Comparison of ENCODE assay signal across 19 mouse cellular contexts in genomic region chr1:150145049-150145448, GRCm38 (mm10). TPM values are rescaled to one million over a fixed set of nuclear protein-coding genes. Genes with fewer than 3 reads are reported as not detected.
DNase-seq lines count a peak whose midpoint lies in the region; ATAC-seq and TF ChIP-seq lines count a peak whose summit lies in the region.
"Had no signal": no experiment of that assay in that cellular context is flagged by ENCODE, and none has a peak within 500 bp of the region (broad histone marks: within the 10 kb centered on the region; RNA-seq: fewer than 3 reads in every experiment).

No protein-coding gene starts in this region.

- H3K9ac ChIP-seq in lung, postnatal 0 days (replicated peaks; ENCODE audit: low read depth) = no peak overlapping the region
- H3K9ac ChIP-seq: forebrain, postnatal 0 days; heart, embryonic 13.5 days; liver, embryonic 13.5 days; midbrain, embryonic 15.5 days had no signal

- no peaks in the 10 kb centered on the region for H3K9me3 ChIP-seq in lung, postnatal 0 days (ENCODE audit: low read length)
- H3K9me3 ChIP-seq: embryonic facial prominence, embryonic 10.5 days; heart, embryonic 13.5 days; liver, embryonic 13.5 days; midbrain, embryonic 15.5 days had no signal

- no peaks in the 10 kb centered on the region for H3K36me3 ChIP-seq in lung, postnatal 0 days (ENCODE audit: insufficient read depth, low read length)
- H3K36me3 ChIP-seq: embryonic facial prominence, embryonic 10.5 days; heart, embryonic 13.5 days; liver, embryonic 13.5 days; midbrain, embryonic 15.5 days had no signal

- TF ChIP-seq CTCF in lung, postnatal 0 days (IDR thresholded peaks at IDR 0.05) = no peak

- TF ChIP-seq EP300 in lung, postnatal 0 days (IDR thresholded peaks at IDR 0.05) = no peak

- WGBS in lung, postnatal 0 days = 78% methylated on average over 8 of the region's 8 CpGs

- no peak overlapping the region for H3K27ac ChIP-seq in lung, postnatal 0 days (ENCODE audit: low read length)
- H3K27ac ChIP-seq: embryonic facial prominence, embryonic 10.5 days; heart, embryonic 13.5 days; liver, embryonic 13.5 days; midbrain, embryonic 15.5 days had no signal

- H3K4me2 ChIP-seq in lung, postnatal 0 days (replicated peaks; ENCODE audit: low read depth, low read length) = no peak overlapping the region
- H3K4me2 ChIP-seq: heart, embryonic 13.5 days; liver, embryonic 13.5 days; midbrain, embryonic 15.5 days had no signal

- no peak overlapping the region for H3K4me3 ChIP-seq in lung, postnatal 0 days (ENCODE audit: low read depth, low read length)
- H3K4me3 ChIP-seq: embryonic facial prominence, embryonic 10.5 days; heart, embryonic 13.5 days; liver, embryonic 13.5 days; midbrain, embryonic 15.5 days had no signal

- ATAC-seq in lung, postnatal 0 days = no peak
- peak; percentile 76 for ATAC-seq in neutrophil, adult 5-6 weeks (ENCODE audit: extremely low read depth, insufficient number of reproducible peaks, low FRiP score, poor library complexity, severe bottlenecking)
- ATAC-seq: forebrain, postnatal 0 days; midbrain, embryonic 15.5 days had no signal

- no peaks in the 10 kb centered on the region for H3K27me3 ChIP-seq in lung, postnatal 0 days (replicated peaks; ENCODE audit: insufficient read depth, low read length)
- H3K27me3 ChIP-seq: CH12.LX; heart, embryonic 13.5 days; liver, embryonic 13.5 days; midbrain, embryonic 15.5 days had no signal

- DNase-seq in lung, postnatal 0 days (ENCODE audit: low spot score) = peak; percentile 18
- DNase-seq in lung, postnatal 4 days = no peak
- DNase-seq in Muller cell, postnatal 12 days (ENCODE audit: inconsistent ontology term) = peak; percentile 38
- DNase-seq in adrenal gland, postnatal 14 days = peak; percentile 53
- DNase-seq in embryo, embryonic 10.5 days (ENCODE audit: low spot score) = no peak
- no peak for DNase-seq in thymus, postnatal 4 days
- DNase-seq: cerebellum, postnatal 25 days; forebrain, postnatal 0 days; gastrocnemius, postnatal 36 days; kidney, adult 8-10 months; liver, embryonic 13.5 days; thymus, postnatal 36 days had no signal

- no peaks in the 10 kb centered on the region for H3K4me1 ChIP-seq in lung, postnatal 0 days (ENCODE audit: insufficient read depth, low read depth, low read length)
- H3K4me1 ChIP-seq: embryonic facial prominence, embryonic 10.5 days; heart, embryonic 13.5 days; liver, embryonic 13.5 days; midbrain, embryonic 15.5 days had no signal

RNA-seq across cellular contexts. Expression of gene Ptgs2, which starts 45.2 kb away (rescaled TPM):
- polyA plus RNA-seq in lung, postnatal 0 days (2015; fragmentation: Nextera tagmentation; extraction: Ambion mirVana) = 1.5 and 1.8 TPM in 2 replicates
- 0.30 and 2.3 TPM in 2 replicates for total RNA-seq in adrenal gland, postnatal 14 days (2021)
- 61.9 and 64.8 TPM in 2 replicates for total RNA-seq in neutrophil, adult 5-6 weeks (2017)
- polyA plus RNA-seq: limb, embryonic 11.5 days; neural tube, embryonic 11.5 days had no signal

Comparison
In these comparisons a context has a peak if more than half of its experiments do, and no peak if none do; other contexts are left out.
1. DNase-seq: peak in lung, postnatal 0 days (single experiment), Muller cell, postnatal 12 days (single experiment) and adrenal gland, postnatal 14 days (single experiment); none in lung, postnatal 4 days (0 of 2), embryo, embryonic 10.5 days (single experiment) and thymus, postnatal 4 days (single experiment).
2. RNA of gene Ptgs2, which starts 45.2 kb away (total RNA-seq): 61.9 to 64.8 TPM in neutrophil, adult 5-6 weeks; 0.30 to 2.3 TPM in adrenal gland, postnatal 14 days; every median in the first group is over 10 times any median in the second.